Mouse (Mus musculus): ENCODE measurements around the gene Mrtfb. TPM values are rescaled to one million over a fixed set of nuclear protein-coding genes. Genes with fewer than 3 reads are reported as not detected.
"Not testable (repeated sequence)": the region's sequence is repeated elsewhere in the genome, so short reads cannot be mapped to it uniquely, and the experiment has no call there.

Gene Mrtfb
- total RNA-seq, 2 experiments from 2014 or later, result 36.2 to 36.5 TPM

- intact Hi-C loops (cut with DNase I), result no loop called here
Observed at GRCm38 (mm10) chr16:13267350-13267904, 11.1 kb downstream of the Mrtfb start.

GRCm38 (mm10) chr16:13269426-13269825 is 13.1 kb downstream of the Mrtfb start:
- intact Hi-C loops (cut with DNase I), result no loop called here
- no peak for DNase-seq

More at GRCm38 (mm10) chr16:13267350-13267904, 11.1 kb downstream of the Mrtfb start:
- DNase-seq, result no peak

GRCm38 (mm10) chr16:13276258-13276657 is 20.0 kb downstream of the Mrtfb start:
- no peak for DNase-seq
- intact Hi-C loops (cut with DNase I), result no loop called here

GRCm38 (mm10) chr16:13276709-13277399 is 20.6 kb downstream of the Mrtfb start:
- intact Hi-C loops (cut with DNase I), result no loop called here
- DNase-seq, result no peak

GRCm38 (mm10) chr16:13286425-13286824 is 30.1 kb downstream of the Mrtfb start:
- DNase-seq; intact Hi-C loops (cut with DNase I): not testable (repeated sequence)

GRCm38 (mm10) chr16:13297860-13298259 is 41.6 kb downstream of the Mrtfb start:
- no peak for DNase-seq
- intact Hi-C loops (cut with DNase I), result no loop called here

GRCm38 (mm10) chr16:13298991-13299390 is 42.7 kb downstream of the Mrtfb start:
- intact Hi-C loops (cut with DNase I), result no loop called here
- no peak for DNase-seq

- DNase-seq, result no peak
- intact Hi-C loops (cut with DNase I), result no loop called here
Observed at GRCm38 (mm10) chr16:13306065-13306695, 49.9 kb downstream of the Mrtfb start.

GRCm38 (mm10) chr16:13310096-13310683 is 53.9 kb downstream of the Mrtfb start:
- intact Hi-C loops (cut with DNase I), result no loop called here
- no peak for DNase-seq

- intact Hi-C loops (cut with DNase I), result no loop called here
- DNase-seq, result no peak
Observed at GRCm38 (mm10) chr16:13311374-13311773, 55.1 kb downstream of the Mrtfb start.

GRCm38 (mm10) chr16:13313096-13313719 is 56.9 kb downstream of the Mrtfb start:
- no peak for DNase-seq
- intact Hi-C loops (cut with DNase I), result no loop called here

- intact Hi-C loops (cut with DNase I), result no loop called here
- DNase-seq, result no peak
Observed at GRCm38 (mm10) chr16:13323751-13324150, 67.5 kb downstream of the Mrtfb start.

GRCm38 (mm10) chr16:13326622-13327021 is 70.3 kb downstream of the Mrtfb start:
- intact Hi-C loops (cut with DNase I), result no loop called here
- no peak for DNase-seq

- no peak for DNase-seq
- intact Hi-C loops (cut with DNase I), result no loop called here
Observed at GRCm38 (mm10) chr16:13328646-13329045, 72.4 kb downstream of the Mrtfb start.

GRCm38 (mm10) chr16:13329640-13330039 is 73.4 kb downstream of the Mrtfb start:
- DNase-seq, result no peak
- intact Hi-C loops (cut with DNase I), result no loop called here

- peak; percentile 49 to 51 for DNase-seq
Observed at GRCm38 (mm10) chr16:13330221-13330659, 74.0 kb downstream of the Mrtfb start.

GRCm38 (mm10) chr16:13331898-13332297 is 75.6 kb downstream of the Mrtfb start:
- intact Hi-C loops (cut with DNase I), result no loop called here
- DNase-seq, result no peak

More at GRCm38 (mm10) chr16:13330221-13330659, 74.0 kb downstream of the Mrtfb start:
- intact Hi-C loops (cut with DNase I), result no loop called here

GRCm38 (mm10) chr16:13332536-13332935 is 76.3 kb downstream of the Mrtfb start:
- DNase-seq, result no peak
- intact Hi-C loops (cut with DNase I), result no loop called here

- DNase-seq, result no peak
- intact Hi-C loops (cut with DNase I), result no loop called here
Observed at GRCm38 (mm10) chr16:13333781-13334341, 77.6 kb downstream of the Mrtfb start.

- DNase-seq, result peak; percentile 48 to 65
- intact Hi-C loops (cut with DNase I), result no loop called here
Observed at GRCm38 (mm10) chr16:13336503-13337230, 80.4 kb downstream of the Mrtfb start.
